Mouse (Mus musculus) thymus, adult 2 months (tissue): ENCODE measurements around the gene 5330417H12Rik. TPM values are rescaled to one million over a fixed set of nuclear protein-coding genes. Genes with fewer than 3 reads are reported as not detected.

Source experiments
- DNase-seq: peaks from one replicate; pipeline ENCODE4 v3.0.0; 2021
- H3K27ac ChIP-seq: fragments of 200-500 bp; 2 replicates; pipeline ENCODE4 v1.5.1; 2012; ENCODE audit warnings: low read length, control low read depth; ENCODE audit not compliant: control insufficient read depth, insufficient read depth
- H3K27me3 ChIP-seq: fragments of 200-500 bp; 2 replicates; pipeline ENCODE4 v1.6.1; 2012; ENCODE audit warnings: mild to moderate bottlenecking, low read length, moderate library complexity, mixed read lengths; ENCODE audit not compliant: control insufficient read depth, insufficient read depth
- H3K36me3 ChIP-seq: fragments of 200-500 bp; 2 replicates; pipeline ENCODE4 v1.6.1; 2012; ENCODE audit warnings: mild to moderate bottlenecking, low read length, moderate library complexity; ENCODE audit not compliant: control insufficient read depth, insufficient read depth
- H3K4me1 ChIP-seq: fragments of 200-500 bp; replicated peaks from 2 replicates; pipeline ENCODE4 v1.6.1; 2012; ENCODE audit warnings: low read length; ENCODE audit not compliant: control insufficient read depth, insufficient read depth
- H3K4me3 ChIP-seq: fragments of 200-500 bp; 2 replicates; pipeline ENCODE4 v1.5.1; 2012; ENCODE audit warnings: mild to moderate bottlenecking, low read length, control low read depth, moderate library complexity; ENCODE audit not compliant: control insufficient read depth, insufficient read depth
- CTCF ChIP-seq: fragments of 200-500 bp; IDR thresholded peaks from 2 replicates; pipeline ENCODE4 v1.5.1; 2012; ENCODE audit warnings: mild to moderate bottlenecking, control low read depth, low read length, moderate library complexity, borderline replicate concordance; ENCODE audit not compliant: control insufficient read depth, poor library complexity, insufficient read depth; ENCODE audit errors: extremely low read depth
- POLR2A ChIP-seq: fragments of 200-500 bp; IDR thresholded peaks from 2 replicates; pipeline ENCODE4 v1.6.1; 2012; ENCODE audit warnings: mild to moderate bottlenecking, low read length, control low read depth, moderate library complexity; ENCODE audit not compliant: control insufficient read depth, poor library complexity, insufficient read depth; ENCODE audit errors: extremely low read depth
- WGBS: fragments of 180-500 bp; shearing (Covaris S2); methylation state at CpG from one replicate; pipeline ENCODE4 v1.1.7; 2018; 5-methylcytosine and 5-hydroxymethylcytosine counted together
- polyA plus RNA-seq: library from polyadenylated mRNA; depleted of rRNA; stranded (reverse); fragments of >200 nt; gene quantifications from 2 replicates; pipeline ENCODE4 v1.2.3, GENCODE M21; 2012; rRNA removed

The 5330417H12Rik gene
- polyA plus RNA-seq, 1 experiment, result not detected

- no peak for DNase-seq
- H3K27ac ChIP-seq, result no peak overlapping the region
- 0 out of 2 replicates have a peak, but pooled peaks cover 3% of the 10 kb centered on the region for H3K27me3 ChIP-seq
- TF ChIP-seq POLR2A, result no peak
- TF ChIP-seq CTCF, result no peak
- 83% methylated on average over 2 of the region's 2 CpGs for WGBS
- H3K4me1 ChIP-seq, result peaks cover 8% of the 10 kb centered on the region
- no peaks in the 10 kb centered on the region for H3K36me3 ChIP-seq
- no peak overlapping the region for H3K4me3 ChIP-seq
These were observed 32.3 kb downstream of the 5330417H12Rik start for GRCm38 (mm10) chr7:107592641-107593040.

GRCm38 (mm10) chr7:107574276-107574675 is 50.7 kb downstream of the 5330417H12Rik start:
- 94% methylated on average over 3 of the region's 3 CpGs for WGBS
- Histone ChIP-seq H3K27ac (no peak overlapping the region), H3K4me3 (no peak overlapping the region), H3K36me3 (no peaks in the 10 kb centered on the region), H3K4me1 (no peaks in the 10 kb centered on the region), H3K27me3 (no peaks in the 10 kb centered on the region)
- no peak for DNase-seq
- TF ChIP-seq CTCF (no peak), POLR2A (no peak)

Other genes starting within 250 kb of the 5330417H12Rik start
- gene Olfml1, start 57.7 kb downstream of the 5330417H12Rik start, polyA plus RNA-seq, result 2.7 and 4.2 TPM in 2 replicates
- 3.9 and 5.6 TPM in 2 replicates for gene Ppfibp2, start 30.0 kb downstream of the 5330417H12Rik start, polyA plus RNA-seq
- gene Cyb5r2, start 132.9 kb upstream of the 5330417H12Rik start, polyA plus RNA-seq, result 0.13 and 0.32 TPM in 2 replicates
- gene Ovch2, start 176.0 kb upstream of the 5330417H12Rik start, polyA plus RNA-seq, result not detected in 2 replicates
- not detected in 2 replicates for gene Olfr467, start 187.1 kb upstream of the 5330417H12Rik start, polyA plus RNA-seq
- gene Olfr469, start 200.4 kb upstream of the 5330417H12Rik start, polyA plus RNA-seq, result not detected in 2 replicates
- gene Olfr470, start 222.3 kb upstream of the 5330417H12Rik start, polyA plus RNA-seq, result not detected in 2 replicates